Mouse (Mus musculus): ENCODE data around the gene Srgap3. TPM values are rescaled to one million over a fixed set of nuclear protein-coding genes. Genes with fewer than 3 reads are reported as not detected.

Srgap3 gene
- polyA plus RNA-seq, 1 experiment from 2014 or later, result 68.8 TPM

DNA sequence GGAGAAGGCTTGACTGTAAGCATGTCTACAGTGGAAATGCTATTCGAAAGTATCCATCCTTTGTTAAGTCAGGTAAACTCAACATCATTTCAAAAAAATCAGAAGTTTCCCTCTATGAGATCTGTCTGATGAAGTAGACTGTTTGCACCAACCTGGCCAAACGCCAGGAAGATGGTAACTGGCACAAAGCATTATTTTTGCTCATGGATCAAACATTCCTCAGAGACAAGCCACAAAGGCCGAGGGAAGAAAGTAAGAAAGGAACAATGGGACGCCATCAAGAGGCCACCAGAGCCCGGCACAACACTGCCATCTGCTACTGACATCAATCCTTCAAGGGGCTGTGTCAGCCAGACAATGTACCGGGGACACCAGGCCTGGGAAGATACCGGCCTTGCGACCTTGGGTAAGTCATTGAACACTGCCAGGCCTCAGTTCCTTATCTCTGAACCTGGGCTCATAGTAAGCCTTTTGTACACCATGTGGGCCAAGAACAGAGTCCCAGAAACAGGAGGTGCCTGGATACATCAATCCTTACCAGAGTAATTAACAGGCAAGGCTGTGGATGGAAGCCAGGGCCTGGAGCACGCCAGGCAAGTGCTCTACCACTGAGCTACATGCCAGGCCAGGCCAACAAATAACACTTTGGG is 3.3 kb downstream of the Srgap3 start:
- no peak for ATAC-seq (ENCODE audit: low FRiP score, low TSS enrichment)
- H3K27ac ChIP-seq (replicated peaks; ENCODE audit: low read depth, low read length), result peak overlapping the region; percentile 94
- H3K36me3 ChIP-seq (ENCODE audit: control insufficient read depth, insufficient read depth, low read length), result peaks cover 14% of the 10 kb centered on the region; the same call in 1 of the 2 replicates
- H3K9ac ChIP-seq (replicated peaks; ENCODE audit: low read length), result peak overlapping the region; percentile 87
- H3K4me3 ChIP-seq (replicated peaks; ENCODE audit: low read depth, low read length), result peak overlapping the region; percentile 63
- peak; percentile 48 for DNase-seq
- 19% methylated on average over 9 of the region's 9 CpGs for WGBS
- H3K4me2 ChIP-seq (ENCODE audit: low read length), result peak overlapping the region; percentile 84
- H3K27me3 ChIP-seq (ENCODE audit: control insufficient read depth, insufficient read depth, low read length), result no peaks in the 10 kb centered on the region
- no peaks in the 10 kb centered on the region for H3K9me3 ChIP-seq (ENCODE audit: control insufficient read depth, low read length)
- peaks cover 62% of the 10 kb centered on the region for H3K4me1 ChIP-seq (ENCODE audit: control insufficient read depth, insufficient read depth, low read length)

DNA sequence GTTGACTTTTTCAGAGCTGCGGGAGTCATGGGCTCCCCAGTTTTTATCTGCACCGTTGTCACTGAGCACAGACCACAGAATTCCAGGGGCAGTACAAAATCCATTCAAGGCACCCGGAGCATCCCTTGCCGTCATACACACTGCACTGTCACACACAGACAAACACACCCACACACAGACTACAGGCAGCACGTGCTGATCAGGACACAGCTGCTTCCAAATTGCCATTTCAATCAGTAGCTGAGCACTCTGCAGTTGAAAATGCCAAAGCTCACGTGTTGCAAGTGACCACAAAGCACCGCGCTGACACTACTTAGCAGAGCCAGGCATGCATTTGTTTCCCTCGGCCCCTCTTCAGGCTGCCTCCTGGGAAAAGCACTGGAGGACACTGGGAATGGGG is 7.8 kb downstream of the Srgap3 start:
- Histone ChIP-seq H3K9ac (replicated peaks; ENCODE audit: low read length) (no peak overlapping the region), H3K4me3 (replicated peaks; ENCODE audit: low read depth, low read length) (no peak overlapping the region), H3K4me1 (ENCODE audit: control insufficient read depth, insufficient read depth, low read length) (peaks cover 65% of the 10 kb centered on the region), H3K27me3 (ENCODE audit: control insufficient read depth, insufficient read depth, low read length) (no peaks in the 10 kb centered on the region), H3K9me3 (ENCODE audit: control insufficient read depth, low read length) (no peaks in the 10 kb centered on the region), H3K36me3 (ENCODE audit: control insufficient read depth, insufficient read depth, low read length) (peaks cover 14% of the 10 kb centered on the region; the same call in 1 of the 2 replicates), H3K4me2 (ENCODE audit: low read length) (peak overlapping the region; percentile 25; the same call in 1 of the 2 replicates), H3K27ac (replicated peaks; ENCODE audit: low read depth, low read length) (no peak overlapping the region)
- DNase-seq (no peak), ATAC-seq (ENCODE audit: low FRiP score, low TSS enrichment) (no peak)
- 74% methylated on average over 9 of the region's 9 CpGs for WGBS

DNA sequence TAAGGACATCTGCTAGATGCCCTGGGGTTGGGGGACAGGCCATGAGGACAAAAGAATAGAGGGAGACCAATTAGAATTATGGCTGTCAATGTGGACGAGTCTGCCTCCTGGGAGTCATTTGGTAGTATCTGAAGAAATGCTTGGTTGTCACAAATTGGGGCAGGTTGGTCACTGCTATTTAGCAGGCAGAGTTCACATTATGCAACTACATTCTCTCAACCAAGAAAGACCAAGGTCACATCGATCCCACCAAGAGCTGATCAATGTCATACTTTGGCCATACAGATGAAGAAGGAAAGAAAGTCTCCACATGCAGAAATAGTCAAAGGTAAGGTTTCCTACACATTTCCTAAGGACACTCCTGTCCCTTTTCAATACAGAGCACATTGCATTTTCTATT is 9.3 kb downstream of the Srgap3 start:
- DNase-seq, result no peak
- Histone ChIP-seq H3K4me2 (ENCODE audit: low read length) (no peak overlapping the region), H3K27ac (replicated peaks; ENCODE audit: low read depth, low read length) (no peak overlapping the region), H3K9ac (replicated peaks; ENCODE audit: low read length) (no peak overlapping the region), H3K4me1 (ENCODE audit: control insufficient read depth, insufficient read depth, low read length) (peaks cover 58% of the 10 kb centered on the region), H3K9me3 (ENCODE audit: control insufficient read depth, low read length) (no peaks in the 10 kb centered on the region), H3K4me3 (replicated peaks; ENCODE audit: low read depth, low read length) (no peak overlapping the region), H3K27me3 (ENCODE audit: control insufficient read depth, insufficient read depth, low read length) (no peaks in the 10 kb centered on the region), H3K36me3 (ENCODE audit: control insufficient read depth, insufficient read depth, low read length) (peaks cover 12% of the 10 kb centered on the region; the same call in 1 of the 2 replicates)
- no peak for ATAC-seq (ENCODE audit: low FRiP score, low TSS enrichment)
- WGBS, result 81% methylated on average over 2 of the region's 2 CpGs

DNA sequence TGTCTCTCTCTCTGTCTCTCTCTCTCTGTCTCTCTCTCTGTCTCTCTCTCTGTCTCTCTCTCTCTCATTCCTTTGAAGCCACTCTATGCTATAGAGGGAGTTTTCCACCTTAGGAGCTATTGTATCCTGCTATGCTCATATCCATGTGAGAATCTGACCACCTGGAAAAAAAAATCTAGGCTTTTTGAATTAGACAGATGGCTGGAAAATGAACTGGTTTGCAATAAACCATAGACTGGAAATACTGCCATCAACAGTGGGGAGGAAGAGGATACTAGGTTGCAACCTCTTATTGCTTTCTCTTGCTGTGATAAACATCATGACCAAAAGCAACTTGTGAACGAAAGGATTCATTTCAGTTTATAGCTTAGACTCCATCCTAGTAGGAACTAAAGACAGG is 12.6 kb downstream of the Srgap3 start:
- ATAC-seq (ENCODE audit: low FRiP score, low TSS enrichment), result no peak
- 83% methylated on average over 1 of the region's 1 CpGs for WGBS
- peaks cover 64% of the 10 kb centered on the region for H3K4me1 ChIP-seq (ENCODE audit: control insufficient read depth, insufficient read depth, low read length)

DNA sequence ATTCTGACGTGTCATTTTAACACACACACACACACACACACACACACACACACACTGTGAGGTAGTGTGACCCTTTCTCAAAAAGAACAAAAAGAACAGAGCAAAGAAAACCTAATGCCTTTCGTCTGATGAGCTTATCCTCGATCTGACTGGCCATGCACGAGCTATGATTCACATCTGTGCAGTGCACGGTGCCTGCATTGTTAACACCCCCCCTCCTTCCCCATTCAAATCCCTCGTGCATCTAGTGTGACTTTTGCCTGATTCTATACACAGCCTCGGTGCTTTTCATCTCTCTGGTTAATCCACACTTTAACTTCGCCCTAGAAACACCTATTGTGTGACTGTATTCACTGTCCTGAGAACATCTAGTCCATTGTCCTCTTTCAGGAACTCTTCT is 14.5 kb downstream of the Srgap3 start:
- no peaks in the 10 kb centered on the region for H3K9me3 ChIP-seq (ENCODE audit: control insufficient read depth, low read length)
- H3K4me3 ChIP-seq (replicated peaks; ENCODE audit: low read depth, low read length), result no peak overlapping the region
- ATAC-seq (ENCODE audit: low FRiP score, low TSS enrichment) (no peak), DNase-seq (peak; percentile 50)
- WGBS, result 6% methylated on average over 8 of the region's 8 CpGs
- H3K27ac ChIP-seq (replicated peaks; ENCODE audit: low read depth, low read length), result no peak overlapping the region
- no peaks in the 10 kb centered on the region for H3K27me3 ChIP-seq (ENCODE audit: control insufficient read depth, insufficient read depth, low read length)
- no peaks in the 10 kb centered on the region for H3K36me3 ChIP-seq (ENCODE audit: control insufficient read depth, insufficient read depth, low read length)
- peaks cover 73% of the 10 kb centered on the region for H3K4me1 ChIP-seq (ENCODE audit: control insufficient read depth, insufficient read depth, low read length)
- H3K9ac ChIP-seq (replicated peaks; ENCODE audit: low read length), result no peak overlapping the region
- peak overlapping the region; percentile 2 for H3K4me2 ChIP-seq (ENCODE audit: low read length)

More for the DNA sequence above, 12.6 kb downstream of the Srgap3 start:
- DNase-seq, result no peak
- Histone ChIP-seq H3K4me2 (ENCODE audit: low read length) (no peak overlapping the region), H3K9me3 (ENCODE audit: control insufficient read depth, low read length) (no peaks in the 10 kb centered on the region), H3K9ac (replicated peaks; ENCODE audit: low read length) (no peak overlapping the region), H3K27ac (replicated peaks; ENCODE audit: low read depth, low read length) (no peak overlapping the region), H3K27me3 (ENCODE audit: control insufficient read depth, insufficient read depth, low read length) (no peaks in the 10 kb centered on the region), H3K36me3 (ENCODE audit: control insufficient read depth, insufficient read depth, low read length) (no peaks in the 10 kb centered on the region), H3K4me3 (replicated peaks; ENCODE audit: low read depth, low read length) (no peak overlapping the region)

DNA sequence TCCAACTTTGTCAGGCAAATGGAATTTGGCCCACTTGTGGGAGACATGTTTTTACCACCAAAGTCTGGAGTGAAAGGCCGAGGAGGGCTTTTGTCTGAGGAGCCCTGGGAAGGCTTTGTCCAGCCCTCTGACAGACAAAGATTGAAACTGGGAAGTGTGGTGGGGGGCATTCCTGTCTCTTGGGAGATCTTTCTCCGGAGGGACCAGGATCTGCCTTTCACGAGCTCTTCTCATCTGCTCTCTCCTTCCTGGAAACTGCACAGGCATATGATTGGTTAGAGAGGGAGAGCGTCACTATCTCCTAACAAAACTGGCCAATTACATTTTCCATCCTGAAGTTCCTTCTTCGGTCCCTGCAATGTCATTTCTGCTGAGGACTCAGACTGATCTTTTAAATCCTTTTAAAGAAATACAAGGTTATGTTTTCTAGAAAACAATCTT is 17.0 kb downstream of the Srgap3 start:
- peaks cover 82% of the 10 kb centered on the region for H3K4me1 ChIP-seq (ENCODE audit: control insufficient read depth, insufficient read depth, low read length)
- H3K9ac ChIP-seq (replicated peaks; ENCODE audit: low read length), result no peak overlapping the region
- H3K4me2 ChIP-seq (ENCODE audit: low read length), result peak overlapping the region; percentile 49
- H3K4me3 ChIP-seq (replicated peaks; ENCODE audit: low read depth, low read length), result peak overlapping the region; percentile 11; the same call in 1 of the 2 replicates
- DNase-seq (peak; percentile 74), ATAC-seq (ENCODE audit: low FRiP score, low TSS enrichment) (peak; percentile 66)
- 7% methylated on average over 5 of the region's 5 CpGs for WGBS
- no peaks in the 10 kb centered on the region for H3K27me3 ChIP-seq (ENCODE audit: control insufficient read depth, insufficient read depth, low read length)
- peak overlapping the region; percentile 50 for H3K27ac ChIP-seq (replicated peaks; ENCODE audit: low read depth, low read length)
- H3K9me3 ChIP-seq (ENCODE audit: control insufficient read depth, low read length), result no peaks in the 10 kb centered on the region
- no peaks in the 10 kb centered on the region for H3K36me3 ChIP-seq (ENCODE audit: control insufficient read depth, insufficient read depth, low read length)

DNA sequence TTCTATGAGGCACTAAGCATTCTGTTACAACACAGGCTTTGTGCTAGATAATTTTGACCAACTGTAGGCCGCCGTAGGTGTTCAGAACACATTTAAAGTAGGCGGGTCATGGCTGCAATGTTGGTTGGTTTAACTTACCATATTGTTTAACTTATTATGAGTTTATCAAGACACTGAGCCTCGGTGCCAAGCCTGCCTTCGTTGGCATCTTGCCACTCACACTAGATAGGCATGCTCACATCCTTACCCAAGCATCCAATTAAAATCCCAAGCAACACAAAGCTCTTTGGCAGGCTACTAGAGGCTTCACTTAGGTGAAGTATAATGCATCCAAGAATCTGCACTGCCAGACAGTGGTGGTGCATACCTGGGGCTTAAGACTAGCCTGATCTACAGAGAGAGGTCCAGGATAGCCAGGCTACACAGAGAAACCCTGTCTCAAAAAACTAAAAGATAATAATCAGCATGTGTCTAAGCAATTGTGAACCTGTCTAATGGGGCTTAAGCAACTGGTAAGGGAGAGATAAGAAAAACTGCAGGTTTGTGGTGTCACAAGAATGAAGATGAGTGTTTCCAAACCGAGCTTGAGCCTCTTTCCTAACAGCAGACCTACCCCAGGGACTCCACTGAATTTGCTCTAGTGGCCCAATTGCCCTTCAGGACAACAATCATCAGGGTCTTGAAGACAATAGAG is 17.6 kb downstream of the Srgap3 start:
- Histone ChIP-seq H3K4me2 (ENCODE audit: low read length) (peak overlapping the region; percentile 49), H3K36me3 (ENCODE audit: control insufficient read depth, insufficient read depth, low read length) (no peaks in the 10 kb centered on the region), H3K4me1 (ENCODE audit: control insufficient read depth, insufficient read depth, low read length) (peaks cover 88% of the 10 kb centered on the region), H3K9ac (replicated peaks; ENCODE audit: low read length) (no peak overlapping the region), H3K27me3 (ENCODE audit: control insufficient read depth, insufficient read depth, low read length) (no peaks in the 10 kb centered on the region), H3K27ac (replicated peaks; ENCODE audit: low read depth, low read length) (peak overlapping the region; percentile 50), H3K4me3 (replicated peaks; ENCODE audit: low read depth, low read length) (peak overlapping the region; percentile 11; the same call in 1 of the 2 replicates), H3K9me3 (ENCODE audit: control insufficient read depth, low read length) (no peaks in the 10 kb centered on the region)
- 66% methylated on average over 6 of the region's 6 CpGs for WGBS
- peak; percentile 54 for DNase-seq
- ATAC-seq (ENCODE audit: low FRiP score, low TSS enrichment), result no peak; the same call in 1 of the 2 replicates

DNA sequence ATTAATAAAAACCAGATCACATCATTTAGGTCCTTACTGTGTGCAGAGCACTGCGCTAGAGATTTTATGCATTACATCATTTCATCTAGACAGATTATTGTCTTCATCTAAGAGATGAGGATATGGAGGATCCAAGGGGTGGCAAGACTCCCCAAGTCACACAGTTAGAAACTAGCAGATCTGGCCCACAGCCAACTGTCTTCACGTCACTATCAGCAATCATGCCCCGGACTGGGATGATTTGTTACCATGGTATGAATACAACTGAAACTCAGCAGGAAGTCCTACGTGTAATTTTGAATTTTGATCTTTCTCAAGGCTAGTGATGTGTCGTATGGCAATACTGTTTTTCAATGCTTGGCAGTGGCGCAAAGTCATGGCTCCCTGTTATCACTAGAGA is 18.2 kb downstream of the Srgap3 start:
- ATAC-seq (ENCODE audit: low FRiP score, low TSS enrichment), result no peak
- WGBS, result 68% methylated on average over 6 of the region's 6 CpGs
- H3K4me3 ChIP-seq (replicated peaks; ENCODE audit: low read depth, low read length), result no peak overlapping the region
- no peaks in the 10 kb centered on the region for H3K36me3 ChIP-seq (ENCODE audit: control insufficient read depth, insufficient read depth, low read length)
- peaks cover 88% of the 10 kb centered on the region for H3K4me1 ChIP-seq (ENCODE audit: control insufficient read depth, insufficient read depth, low read length)
- no peaks in the 10 kb centered on the region for H3K9me3 ChIP-seq (ENCODE audit: control insufficient read depth, low read length)
- no peak overlapping the region for H3K9ac ChIP-seq (replicated peaks; ENCODE audit: low read length)
- no peaks in the 10 kb centered on the region for H3K27me3 ChIP-seq (ENCODE audit: control insufficient read depth, insufficient read depth, low read length)
- no peak overlapping the region; the same call in 1 of the 2 replicates for H3K27ac ChIP-seq (replicated peaks; ENCODE audit: low read depth, low read length)
- H3K4me2 ChIP-seq (ENCODE audit: low read length), result no peak overlapping the region
- DNase-seq, result peak; percentile 30

Data from midbrain, embryonic 14.5 days (tissue).